Mouse (Mus musculus): ENCODE results near the gene Gpr4. TPM values are rescaled to one million over a fixed set of nuclear protein-coding genes. Genes with fewer than 3 reads are reported as not detected.
A peak's percentile ranks its signal among the peaks of the same experiment; 100 is the strongest.

Gene Gpr4
- total RNA-seq, 2 experiments from 2014 or later, result 3.7 to 4.3 TPM

- intact Hi-C loops (cut with DNase I), result no loop called here
- no peak for DNase-seq (ENCODE audit: low spot score in 2 of 2)
Measured at GRCm38 (mm10) chr7:19180862-19181429, 31.4 kb upstream of the Gpr4 start.

GRCm38 (mm10) chr7:19184250-19184649 is 28.1 kb upstream of the Gpr4 start:
- intact Hi-C loops (cut with DNase I), result no loop called here
- no peak for DNase-seq (ENCODE audit: low spot score in 2 of 2)

- intact Hi-C loops (cut with DNase I), result no loop called here
- DNase-seq (ENCODE audit: low spot score in 2 of 2), result no peak
Measured at GRCm38 (mm10) chr7:19184758-19185157, 27.6 kb upstream of the Gpr4 start.

GRCm38 (mm10) chr7:19194676-19195075 is 17.7 kb upstream of the Gpr4 start:
- DNase-seq (ENCODE audit: low spot score in 2 of 2), result no peak
- intact Hi-C loops (cut with DNase I), result no loop called here

GRCm38 (mm10) chr7:19196676-19197075 is 15.7 kb upstream of the Gpr4 start:
- intact Hi-C loops (cut with DNase I), result no loop called here
- DNase-seq (ENCODE audit: low spot score in 2 of 2), result peak in 1 of 2 experiments; percentile 57

GRCm38 (mm10) chr7:19197985-19198384 is 14.4 kb upstream of the Gpr4 start:
- DNase-seq (ENCODE audit: low spot score in 2 of 2), result no peak
- intact Hi-C loops (cut with DNase I), result no loop called here

- no peak for DNase-seq (ENCODE audit: low spot score in 2 of 2)
- intact Hi-C loops (cut with DNase I), result no loop called here
Measured at GRCm38 (mm10) chr7:19201660-19202059, 10.7 kb upstream of the Gpr4 start.

GRCm38 (mm10) chr7:19202065-19202850 is 10.1 kb upstream of the Gpr4 start:
- intact Hi-C loops (cut with DNase I), result no loop called here
- no peak for DNase-seq (ENCODE audit: low spot score in 2 of 2)

GRCm38 (mm10) chr7:19208201-19208910 is 4.0 kb upstream of the Gpr4 start:
- DNase-seq (ENCODE audit: low spot score in 2 of 2), result no peak
- intact Hi-C loops (cut with DNase I), result loop anchor here (2.0 kb wide), 1 partner anchor 30 kb away; no protein-coding TSS in a partner anchor

GRCm38 (mm10) chr7:19208944-19209472 is 3.3 kb upstream of the Gpr4 start:
- DNase-seq (ENCODE audit: low spot score in 2 of 2), result peak; percentile 42 to 63
- intact Hi-C loops (cut with DNase I), result loop anchor here (2.0 kb wide), 1 partner anchor 30 kb away; no protein-coding TSS in a partner anchor

- intact Hi-C loops (cut with DNase I), result loop anchor here (2.0 kb wide), 1 partner anchor 31 kb away; no protein-coding TSS in a partner anchor
- no peak for DNase-seq (ENCODE audit: low spot score in 2 of 2)
Measured at GRCm38 (mm10) chr7:19209494-19209893, 2.8 kb upstream of the Gpr4 start.

- intact Hi-C loops (cut with DNase I), result no loop called here
- no peak for DNase-seq (ENCODE audit: low spot score in 2 of 2)
Measured at GRCm38 (mm10) chr7:19210010-19210409, 2.3 kb upstream of the Gpr4 start.

GRCm38 (mm10) chr7:19211041-19211675 is 1.2 kb upstream of the Gpr4 start:
- no peak for DNase-seq (ENCODE audit: low spot score in 2 of 2)
- intact Hi-C loops (cut with DNase I), result no loop called here

- no peak for DNase-seq (ENCODE audit: low spot score in 2 of 2)
- intact Hi-C loops (cut with DNase I), result no loop called here
Measured at GRCm38 (mm10) chr7:19213385-19213784, 1.0 kb downstream of the Gpr4 start.

GRCm38 (mm10) chr7:19214369-19214768 is 2.0 kb downstream of the Gpr4 start:
- intact Hi-C loops (cut with DNase I), result no loop called here
- no peak for DNase-seq (ENCODE audit: low spot score in 2 of 2)

- DNase-seq (ENCODE audit: low spot score in 2 of 2), result no peak
- intact Hi-C loops (cut with DNase I), result no loop called here
Measured at GRCm38 (mm10) chr7:19214940-19215339, 2.6 kb downstream of the Gpr4 start.

GRCm38 (mm10) chr7:19217492-19217891 is 5.2 kb downstream of the Gpr4 start:
- intact Hi-C loops (cut with DNase I), result no loop called here
- DNase-seq (ENCODE audit: low spot score in 2 of 2), result no peak

- intact Hi-C loops (cut with DNase I), result no loop called here
- DNase-seq (ENCODE audit: low spot score in 2 of 2), result no peak
Measured at GRCm38 (mm10) chr7:19217944-19218343, 5.6 kb downstream of the Gpr4 start.

GRCm38 (mm10) chr7:19220061-19220460 is 7.7 kb downstream of the Gpr4 start:
- DNase-seq (ENCODE audit: low spot score in 2 of 2), result no peak
- intact Hi-C loops (cut with DNase I), result no loop called here

- DNase-seq (ENCODE audit: low spot score in 2 of 2), result no peak
- intact Hi-C loops (cut with DNase I), result no loop called here
Measured at GRCm38 (mm10) chr7:19222189-19222588, 9.9 kb downstream of the Gpr4 start.

Data from left cerebral cortex, postnatal 25 days (tissue).